Mouse (Mus musculus): ENCODE results near the gene Ctsc. TPM values are rescaled to one million over a fixed set of nuclear protein-coding genes. Genes with fewer than 3 reads are reported as not detected.
A peak's percentile ranks its signal among the peaks of the same experiment; 100 is the strongest.
"Not testable (repeated sequence)": the region's sequence is repeated elsewhere in the genome, so short reads cannot be mapped to it uniquely, and the experiment has no call there.

Gene Ctsc
- total RNA-seq (2021): 10 to 100 TPM; 27.6 TPM
- long read RNA-seq, experiment 1, transcript Ctsc-201 (7 exons, 2,493 nt): major isoform, 48 of 51 reads
- long read RNA-seq, experiment 1, partial matches to known transcripts: 1 of 51 reads
- long read RNA-seq, experiment 1, other reads (novel, unspliced or antisense): 1 of 51 reads
- long read RNA-seq, experiment 2, transcript Ctsc-201 (7 exons, 2,493 nt): major isoform, 33 of 35 reads
- long read RNA-seq, experiment 2, partial matches to known transcripts: 0 of 35 reads
- long read RNA-seq, experiment 2, other reads (novel, unspliced or antisense): 0 of 35 reads

GRCm38 (mm10) chr7:88277858-88278627, at the start of gene Ctsc:
Ctsc (plus strand) TSS chr7:88278085.
- peak; percentile 70 to 73 for DNase-seq
- intact Hi-C loops (cut with DNase I): no loop called here

GRCm38 (mm10) chr7:88229051-88229450, 48.8 kb upstream of the Ctsc start:
- DNase-seq: no peak
- intact Hi-C loops (cut with DNase I): no loop called here

- intact Hi-C loops (cut with DNase I): no loop called here
- no peak for DNase-seq
These were observed 47.8 kb upstream of the Ctsc start for GRCm38 (mm10) chr7:88230121-88230520.

- intact Hi-C loops (cut with DNase I): no loop called here
- DNase-seq: no peak
These were observed 46.9 kb upstream of the Ctsc start for GRCm38 (mm10) chr7:88230756-88231522.

- no peak for DNase-seq
- intact Hi-C loops (cut with DNase I): no loop called here
These were observed 34.8 kb upstream of the Ctsc start for GRCm38 (mm10) chr7:88243059-88243458.

GRCm38 (mm10) chr7:88244462-88244861, 33.4 kb upstream of the Ctsc start:
- no peak for DNase-seq
- intact Hi-C loops (cut with DNase I): no loop called here

GRCm38 (mm10) chr7:88250380-88250779, 27.5 kb upstream of the Ctsc start:
- intact Hi-C loops (cut with DNase I); DNase-seq: not testable (repeated sequence)

- no peak for DNase-seq
- intact Hi-C loops (cut with DNase I): no loop called here
These were observed 26.4 kb upstream of the Ctsc start for GRCm38 (mm10) chr7:88251535-88251934.

- intact Hi-C loops (cut with DNase I): no loop called here
- DNase-seq: no peak
These were observed 25.8 kb upstream of the Ctsc start for GRCm38 (mm10) chr7:88252129-88252528.

GRCm38 (mm10) chr7:88254884-88255283, 23.0 kb upstream of the Ctsc start:
- DNase-seq: no peak
- intact Hi-C loops (cut with DNase I): no loop called here

- DNase-seq: no peak
- intact Hi-C loops (cut with DNase I): no loop called here
These were observed 18.5 kb upstream of the Ctsc start for GRCm38 (mm10) chr7:88259155-88259925.

- intact Hi-C loops (cut with DNase I): no loop called here
- DNase-seq: no peak
These were observed 16.1 kb upstream of the Ctsc start for GRCm38 (mm10) chr7:88261799-88262198.

- intact Hi-C loops (cut with DNase I): no loop called here
- no peak for DNase-seq
These were observed 13.0 kb upstream of the Ctsc start for GRCm38 (mm10) chr7:88264861-88265260.

- DNase-seq: no peak
- intact Hi-C loops (cut with DNase I): no loop called here
These were observed 8.0 kb upstream of the Ctsc start for GRCm38 (mm10) chr7:88269913-88270312.

- intact Hi-C loops (cut with DNase I): no loop called here
- no peak for DNase-seq
These were observed 6.4 kb upstream of the Ctsc start for GRCm38 (mm10) chr7:88271531-88271930.

- intact Hi-C loops (cut with DNase I): no loop called here
- peak in 1 of 2 experiments; percentile 6 for DNase-seq
These were observed 745 bp upstream of the Ctsc start for GRCm38 (mm10) chr7:88276914-88277765.

- intact Hi-C loops (cut with DNase I): no loop called here
- no peak for DNase-seq
These were observed 827 bp downstream of the Ctsc start for GRCm38 (mm10) chr7:88278628-88279196.

- no peak for DNase-seq
- intact Hi-C loops (cut with DNase I): no loop called here
These were observed 7.4 kb downstream of the Ctsc start for GRCm38 (mm10) chr7:88285276-88285675.

- intact Hi-C loops (cut with DNase I): no loop called here
- no peak for DNase-seq
These were observed 13.2 kb downstream of the Ctsc start for GRCm38 (mm10) chr7:88291036-88291435.
